Mouse (Mus musculus): Measurements from ENCODE around the gene Srsf3.
A peak's percentile ranks its signal among the peaks of the same experiment; 100 is the strongest.
"Not testable (repeated sequence)": the region's sequence is repeated elsewhere in the genome, so short reads cannot be mapped to it uniquely, and the experiment has no call there.

Srsf3 gene

DNA sequence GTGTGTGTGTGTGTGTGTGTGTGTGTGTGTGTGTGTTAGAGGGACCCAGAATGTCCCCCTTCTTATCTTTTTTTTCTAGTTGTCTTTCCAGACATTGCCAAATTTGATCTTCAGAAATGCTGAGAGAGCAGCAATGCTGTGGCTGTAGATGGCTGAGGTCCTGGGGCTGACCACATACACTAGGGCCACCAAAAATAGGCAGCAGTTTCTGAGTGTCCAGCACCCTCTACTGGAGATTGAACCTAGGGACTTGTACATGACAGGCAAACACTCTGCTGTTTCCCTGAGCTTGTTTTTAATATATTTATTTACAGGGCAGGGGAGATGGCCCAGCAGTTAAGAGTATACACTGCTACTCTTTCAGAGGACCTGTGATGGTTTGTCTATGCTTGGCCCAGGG is 12.0 kb upstream of the Srsf3 start:
- no peak for DNase-seq

DNA sequence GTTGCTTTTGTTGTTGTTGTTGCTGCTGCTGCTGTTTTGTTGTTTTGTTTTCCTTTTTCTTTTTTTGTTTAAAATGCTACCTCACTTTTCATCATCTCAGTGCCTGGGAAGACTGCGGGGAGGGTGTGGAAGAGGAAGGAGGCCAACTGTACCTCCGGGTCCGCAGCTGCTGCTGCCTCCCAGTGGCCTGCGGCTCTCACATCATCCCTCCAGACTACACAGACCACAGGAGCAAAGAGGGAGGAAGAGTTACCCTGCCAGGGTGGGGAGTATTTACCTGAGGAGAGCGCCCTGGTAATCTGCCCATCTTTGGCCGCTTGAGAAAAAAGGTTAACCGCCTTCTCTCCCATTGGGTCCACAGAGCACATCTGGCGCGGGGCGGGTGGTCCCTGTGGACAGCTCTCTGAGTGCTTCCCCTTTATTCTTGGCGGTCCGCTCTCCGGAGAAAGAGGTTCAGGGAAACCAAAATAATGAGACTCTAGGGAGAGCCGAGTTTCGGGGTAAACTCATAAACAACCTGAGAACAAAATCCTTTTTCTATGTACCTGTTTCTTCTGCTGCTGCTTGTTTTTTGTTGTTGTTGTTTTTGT is 10.1 kb upstream of the Srsf3 start:
- no peak for DNase-seq

DNA sequence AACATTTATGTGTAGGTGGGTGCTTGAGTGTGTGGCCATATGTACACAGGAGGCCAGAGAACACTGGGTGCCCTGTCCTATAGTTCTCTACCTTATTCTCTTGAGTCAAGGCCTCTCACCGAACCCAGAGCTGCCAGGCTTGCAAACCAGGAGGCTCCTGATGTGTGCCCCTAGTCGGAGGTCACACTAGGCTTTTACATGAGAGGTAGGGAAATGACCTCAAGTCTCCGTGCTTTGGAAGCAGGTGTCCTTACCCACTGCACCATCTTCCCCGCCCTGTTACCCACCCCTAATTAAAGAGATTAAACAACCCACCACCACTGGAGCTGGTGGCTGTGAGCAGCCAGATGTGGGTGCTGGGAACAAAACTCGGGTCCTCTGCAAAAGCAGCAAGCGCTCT is 9.1 kb upstream of the Srsf3 start:
- no peak for DNase-seq

DNA sequence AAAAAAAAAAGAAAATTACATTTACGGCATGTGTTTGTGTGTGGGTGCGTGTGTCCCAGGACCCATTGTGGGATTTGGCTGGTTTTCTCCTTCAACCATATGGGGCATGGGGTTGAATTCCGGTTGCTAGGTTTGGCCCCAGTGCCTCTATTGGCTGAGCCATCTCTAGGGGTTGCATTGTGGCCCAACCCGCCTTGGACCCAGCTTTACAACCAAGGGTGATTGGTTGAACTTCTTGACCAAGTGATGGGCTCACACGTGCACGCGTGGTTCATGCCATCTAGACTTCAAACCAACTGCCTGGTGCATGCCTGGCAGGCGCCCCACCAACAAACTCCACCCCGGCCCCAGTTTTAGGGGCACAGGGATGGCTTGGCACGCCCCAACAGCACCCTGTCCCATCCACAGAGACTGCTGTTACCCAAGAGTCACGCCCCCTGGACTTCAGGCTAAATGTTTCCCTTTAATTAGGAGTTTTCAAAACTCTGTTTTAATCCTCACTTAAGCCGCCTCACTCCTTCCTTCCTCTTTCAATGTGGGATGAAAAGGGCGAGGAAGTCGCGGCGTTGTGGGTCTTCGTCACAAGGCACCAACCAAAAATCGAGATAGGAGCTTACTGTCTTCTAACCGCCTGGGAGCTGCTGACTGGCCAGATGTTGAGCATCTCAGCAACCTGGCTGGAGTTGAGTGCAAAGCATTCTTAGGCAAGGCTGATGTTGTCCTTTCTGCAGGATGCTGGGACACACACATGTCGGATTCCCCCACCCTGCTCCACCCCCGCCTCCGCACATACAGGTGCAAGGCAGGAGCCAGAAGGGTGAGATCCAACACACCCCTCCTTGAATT is 8.2 kb upstream of the Srsf3 start:
- no peak for DNase-seq

DNA sequence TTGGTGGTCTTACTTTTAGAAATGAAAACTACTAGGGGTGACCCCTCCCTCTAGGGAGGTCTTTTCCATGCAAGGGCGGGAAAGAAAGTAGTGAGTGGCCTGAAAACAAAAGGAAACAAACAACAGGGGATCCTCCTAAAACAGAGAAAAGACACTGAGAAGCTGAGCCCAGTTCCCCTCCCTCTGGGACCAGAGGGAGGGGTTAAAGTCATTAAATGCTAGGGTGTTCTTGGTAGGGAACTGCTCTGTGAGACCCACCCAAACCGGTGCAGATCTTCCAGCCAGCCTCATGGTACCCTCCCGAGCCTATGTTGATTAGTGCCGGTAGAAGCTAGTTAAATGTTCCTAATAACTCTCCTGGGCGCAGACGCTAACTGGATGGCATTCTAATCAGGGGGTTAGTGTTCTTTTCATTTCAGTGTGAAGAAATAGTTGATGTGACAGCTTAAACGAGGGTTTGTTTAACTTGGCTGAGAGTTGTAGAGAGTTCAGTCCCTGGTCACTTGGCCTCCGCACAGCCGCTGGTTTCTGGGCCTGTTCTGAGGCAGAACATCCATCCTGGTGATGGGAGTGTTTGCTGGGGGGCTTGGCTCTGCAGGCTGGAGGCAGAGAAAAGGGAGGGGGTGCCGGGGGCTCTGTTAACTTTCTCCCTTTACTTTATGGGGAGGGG is 7.4 kb upstream of the Srsf3 start:
- no peak for DNase-seq

DNA sequence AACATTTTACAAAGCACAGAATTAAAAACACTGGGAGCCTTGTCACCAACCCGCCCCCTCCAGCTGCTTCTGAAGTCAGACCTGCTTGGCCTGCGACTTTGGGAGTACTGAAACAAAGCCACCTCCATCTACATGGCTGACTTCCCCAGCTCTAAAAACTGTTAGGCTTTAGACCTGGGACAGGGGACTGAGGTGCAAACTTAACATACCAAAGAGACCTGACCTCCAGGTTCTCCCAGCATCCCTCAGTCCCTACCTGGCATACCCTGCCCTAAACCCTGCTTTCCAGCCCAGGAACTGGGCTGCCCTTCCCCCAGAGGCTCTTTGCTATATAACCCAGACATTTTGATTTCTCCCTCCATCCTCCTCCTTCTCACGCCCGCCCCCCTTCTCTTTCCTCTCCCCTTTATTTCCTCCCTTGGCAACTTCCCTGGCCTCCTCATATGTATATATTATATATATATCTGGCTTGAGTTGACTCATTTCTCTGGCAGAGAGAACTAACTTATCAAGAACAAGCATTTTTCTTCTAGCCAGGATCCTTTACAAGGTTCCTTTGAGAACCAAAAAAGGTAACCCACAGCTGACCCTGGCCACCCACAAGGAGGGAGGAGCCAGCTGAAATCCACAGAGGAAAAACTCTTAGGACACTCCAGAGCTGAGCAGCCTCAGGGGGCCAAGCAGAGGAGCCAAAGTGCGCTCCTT is 5.6 kb upstream of the Srsf3 start:
- no peak for DNase-seq

DNA sequence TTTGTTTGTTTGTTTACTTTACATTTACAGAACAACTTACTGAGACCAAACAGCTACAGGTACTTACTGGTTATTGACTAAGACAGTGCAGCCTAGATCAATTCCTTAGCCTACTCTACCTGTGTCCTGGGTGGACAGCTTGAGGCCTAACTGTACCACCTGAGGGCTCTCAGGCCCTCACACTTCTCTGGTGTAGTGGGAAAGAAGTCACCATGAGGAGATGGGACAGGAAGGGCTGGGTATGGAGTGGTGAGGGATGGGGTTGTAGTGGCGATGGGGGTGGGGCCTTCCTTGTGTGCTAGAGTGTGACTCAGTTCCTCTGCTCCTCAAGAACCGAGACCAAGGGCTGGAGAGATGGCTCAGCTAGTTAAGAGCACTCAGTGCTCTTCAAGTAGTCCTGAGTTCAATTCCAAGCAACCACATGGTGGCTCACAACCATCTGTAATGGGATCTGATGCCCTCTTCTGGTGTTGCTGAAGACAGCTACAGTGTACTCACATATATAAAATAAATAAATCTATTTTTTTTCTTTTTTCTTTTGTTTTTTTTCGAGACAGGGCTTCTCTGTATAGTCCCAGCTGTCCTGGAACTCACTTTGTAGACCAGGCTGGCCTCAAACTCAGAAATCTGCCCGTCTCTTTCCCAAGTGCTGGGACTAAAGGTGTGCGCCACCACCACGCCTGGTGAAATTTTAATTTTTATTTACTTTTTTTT is 1.9 kb upstream of the Srsf3 start:
- DNase-seq = no peak

DNA sequence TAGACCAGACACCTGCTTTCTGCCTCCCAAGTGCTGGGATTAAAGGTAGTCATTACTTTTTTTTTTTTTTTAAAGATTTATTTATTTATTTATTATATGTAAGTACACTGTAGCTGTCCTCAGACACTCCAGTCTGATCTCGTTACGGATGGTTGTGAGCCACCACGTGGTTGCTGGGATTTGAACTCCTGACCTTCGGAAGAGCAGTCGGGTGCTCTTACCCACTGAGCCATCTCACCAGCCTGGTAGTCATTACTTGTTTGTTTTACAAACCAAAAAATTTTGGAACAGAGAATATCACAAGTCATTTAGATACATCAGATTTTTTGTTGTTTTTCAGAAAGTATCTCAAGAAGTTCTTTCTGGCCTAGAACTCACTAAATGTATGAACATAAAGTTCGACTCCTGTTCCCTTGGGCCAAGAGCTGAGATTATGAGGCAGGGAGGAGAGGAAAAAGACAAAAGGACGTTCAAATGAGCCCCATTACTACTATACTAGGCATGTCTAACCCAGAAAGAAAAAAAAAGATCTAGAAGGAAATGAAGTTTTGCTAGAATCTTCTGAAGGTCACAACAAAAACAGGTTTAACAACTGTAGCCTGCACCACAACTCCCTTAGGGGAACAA is 1.2 kb upstream of the Srsf3 start:
- DNase-seq = not testable (repeated sequence)

DNA sequence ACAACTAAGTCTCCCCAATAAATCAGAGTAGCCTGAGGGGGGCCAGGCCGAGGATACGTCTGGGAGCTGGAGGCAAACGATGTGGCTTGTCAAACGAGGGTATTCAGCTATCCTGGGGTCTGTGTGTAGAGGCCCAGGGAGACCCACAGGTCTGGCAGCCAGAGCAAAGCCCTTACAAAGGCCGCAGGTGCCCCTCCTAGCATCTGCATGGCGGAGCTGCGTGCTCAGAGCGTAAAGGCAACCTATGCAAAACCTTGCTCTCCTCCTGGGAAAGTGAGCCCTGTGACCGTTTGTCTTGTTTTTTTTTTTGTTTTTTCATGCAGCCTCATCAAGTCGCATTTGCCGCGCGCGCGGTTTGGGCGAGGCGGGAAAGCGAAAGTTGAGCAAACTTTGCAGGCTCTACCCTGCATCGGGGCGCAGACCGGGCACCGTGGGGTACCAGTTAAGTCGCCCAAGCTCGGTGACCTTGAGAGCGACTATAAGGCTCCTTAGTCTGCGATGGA is 606 bp upstream of the Srsf3 start:
- peak; percentile 58 for DNase-seq

DNA sequence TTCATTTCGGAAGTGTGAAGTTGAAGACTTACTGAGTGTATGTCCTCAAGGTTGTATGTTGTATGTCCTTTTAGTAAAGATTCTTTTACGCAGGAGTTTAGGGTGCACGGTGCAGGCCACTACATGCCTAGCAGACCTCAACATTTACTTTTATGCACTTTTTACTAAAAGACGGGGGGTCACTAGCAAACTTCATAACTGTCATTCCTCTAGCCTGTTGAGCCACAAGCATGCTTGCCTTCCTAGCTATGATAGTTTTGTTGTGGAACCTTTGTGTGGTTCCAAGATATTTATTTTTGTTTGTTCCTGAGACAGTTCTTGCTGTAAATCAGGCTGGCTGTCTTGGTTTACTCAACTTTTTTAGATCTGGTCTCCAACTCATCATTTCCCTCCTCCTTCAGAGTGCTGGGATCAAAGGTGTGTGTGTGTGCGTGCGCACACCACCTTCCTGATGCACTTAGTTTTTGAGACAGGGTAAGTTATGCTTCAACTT is 1.2 kb downstream of the Srsf3 start:
- no peak for DNase-seq

DNA sequence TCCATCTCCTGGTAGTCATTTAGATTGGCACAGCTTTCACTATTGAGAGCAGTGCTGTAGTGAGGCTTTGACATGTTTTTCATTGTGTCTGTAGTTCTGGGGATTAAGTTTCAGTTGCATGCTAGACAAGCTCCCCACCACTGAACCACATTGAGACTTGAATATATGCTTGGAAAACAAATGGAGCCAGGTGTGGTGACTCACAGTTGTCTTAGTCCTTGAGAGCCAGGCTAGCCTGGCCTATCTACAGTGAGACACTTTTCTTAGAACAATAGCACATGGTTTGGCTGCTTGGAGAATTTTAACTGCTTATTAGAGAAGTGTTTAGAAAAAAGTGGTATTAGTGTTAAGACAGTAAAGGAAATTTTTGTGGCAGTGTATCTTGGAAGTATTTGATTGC is 1.8 kb downstream of the Srsf3 start:
- no peak for DNase-seq

DNA sequence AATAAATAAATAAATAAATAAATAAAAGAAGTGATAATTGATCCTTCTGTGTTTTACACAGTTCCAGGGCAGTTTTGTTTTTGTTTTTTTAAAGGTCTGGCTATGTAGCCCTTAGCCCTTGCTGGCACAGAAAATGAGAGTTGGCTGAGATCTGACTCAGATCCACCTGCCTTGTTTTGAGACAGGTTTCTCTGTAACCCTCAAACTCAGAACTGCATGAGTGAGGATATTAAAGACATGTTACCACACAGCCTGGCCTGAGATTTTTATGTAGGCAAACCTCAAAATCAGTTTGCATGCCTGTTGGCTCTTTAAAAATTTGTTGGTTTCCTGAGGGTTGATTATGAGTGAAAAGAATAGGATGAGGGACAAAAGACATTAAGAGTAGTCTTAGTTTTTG is 3.1 kb downstream of the Srsf3 start:
- no peak for DNase-seq

DNA sequence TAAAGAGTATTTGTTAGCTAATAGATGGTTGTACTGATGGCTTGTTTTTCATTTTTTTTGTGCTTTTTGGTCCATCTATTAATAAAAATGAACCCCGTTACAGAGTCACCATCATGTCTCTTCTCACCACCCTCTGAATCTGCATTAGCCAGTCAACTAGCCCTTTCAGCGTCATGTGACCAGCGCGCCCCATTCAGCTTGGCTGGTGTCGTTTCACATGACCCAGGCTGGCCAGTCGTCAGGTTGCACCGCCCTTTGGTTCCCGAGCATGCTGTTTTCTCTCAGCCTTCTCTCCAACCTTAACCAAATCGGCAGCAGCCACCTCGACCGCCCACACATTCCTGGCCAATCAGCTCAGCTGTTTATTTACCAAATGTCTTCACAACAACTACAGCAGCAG is 6.9 kb downstream of the Srsf3 start:
- no peak for DNase-seq

DNA sequence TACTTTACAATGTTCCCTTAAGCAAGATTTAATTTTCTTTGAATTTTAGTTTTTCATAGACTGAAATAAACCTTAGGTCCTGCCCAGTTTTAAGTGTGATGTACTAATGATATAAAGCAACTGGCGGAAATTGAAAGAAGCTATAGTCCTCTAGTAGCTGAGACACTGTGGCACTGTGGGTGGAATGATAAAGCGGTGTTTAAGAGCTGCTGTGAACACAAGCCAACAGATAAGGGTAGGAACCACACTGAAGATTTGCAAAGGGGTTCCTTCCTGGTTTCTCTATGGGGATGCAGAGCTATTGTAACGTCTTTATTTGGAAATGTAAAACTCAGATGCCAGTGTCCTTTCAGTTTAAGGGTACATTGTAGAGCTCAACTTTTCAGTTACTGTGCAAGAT is 9.2 kb downstream of the Srsf3 start:
- DNase-seq = not testable (repeated sequence)

DNA sequence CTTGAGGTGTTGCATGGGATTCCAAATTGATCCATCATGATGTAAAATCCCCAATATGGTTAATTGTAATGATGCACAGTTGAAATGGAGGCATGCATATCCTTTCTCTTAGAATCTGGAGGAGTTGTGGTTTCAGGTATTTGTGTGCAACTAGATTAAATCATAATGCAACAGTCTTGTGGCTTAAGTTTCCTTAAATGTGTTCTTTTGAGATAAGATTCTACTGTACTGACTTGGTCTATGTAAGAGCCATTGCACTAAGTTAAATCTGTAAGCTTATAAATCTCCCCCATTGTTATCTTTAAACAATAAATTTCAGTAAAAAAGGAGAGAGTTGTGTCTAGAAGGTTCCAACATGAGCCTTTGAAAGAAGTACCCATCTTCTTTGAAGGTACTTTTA is 10.1 kb downstream of the Srsf3 start:
- no peak for DNase-seq

DNA sequence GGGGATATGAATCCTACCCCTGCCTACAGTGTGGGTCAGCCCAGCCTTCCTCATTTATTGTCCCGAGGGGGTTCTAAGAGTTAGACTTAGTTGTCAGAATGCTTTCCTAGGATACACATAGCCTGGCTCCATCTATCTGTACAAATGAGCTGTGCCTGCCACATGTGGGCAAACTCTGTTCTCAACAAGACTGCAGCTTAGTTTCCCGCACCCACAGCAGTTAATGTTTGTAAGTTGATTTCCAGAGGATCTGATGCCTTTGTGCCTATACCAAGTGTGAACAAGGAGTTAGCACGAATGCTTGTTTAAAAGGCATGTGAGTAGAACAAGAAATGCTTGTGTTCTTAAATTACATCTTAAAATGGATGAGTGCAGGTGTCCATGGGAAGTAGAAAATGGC is 11.2 kb downstream of the Srsf3 start:
- no peak for DNase-seq

DNA sequence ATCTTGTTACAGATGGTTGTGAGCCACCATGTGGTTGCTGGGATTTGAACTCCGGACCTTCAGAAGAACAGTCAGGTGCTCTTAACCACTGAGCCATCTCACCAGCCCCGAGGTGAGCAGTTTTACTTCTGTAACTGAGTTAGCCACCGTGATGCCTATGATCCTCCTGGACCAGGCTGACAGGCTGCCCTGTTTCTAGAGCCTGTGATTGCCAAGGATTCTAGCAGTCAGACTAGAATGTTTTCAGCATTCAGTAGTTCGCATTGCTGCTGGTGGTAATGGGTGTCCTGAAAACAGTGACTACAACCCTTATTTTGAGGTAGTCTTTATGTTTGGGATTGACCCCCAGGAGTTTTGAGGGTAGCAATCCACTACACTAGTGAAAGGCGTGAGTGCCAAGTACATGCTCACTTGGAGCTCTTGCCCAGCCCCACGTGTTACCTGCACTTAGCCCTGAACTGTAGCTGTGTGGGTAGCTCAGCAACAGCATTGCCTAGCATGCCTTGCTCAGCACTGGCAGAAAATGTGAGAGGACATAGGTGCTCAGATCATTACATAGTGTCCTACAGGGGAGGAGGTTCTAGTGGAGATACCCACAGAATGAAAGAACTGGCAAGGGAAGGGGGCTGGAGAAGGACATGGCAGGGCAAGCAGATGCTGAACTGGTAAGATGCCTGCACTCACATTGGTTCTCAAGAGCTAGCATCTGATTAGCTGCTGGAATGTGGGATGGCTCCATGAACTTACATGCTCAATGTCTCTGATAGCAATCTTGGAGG is 11.9 kb downstream of the Srsf3 start:
- DNase-seq = no peak

DNA sequence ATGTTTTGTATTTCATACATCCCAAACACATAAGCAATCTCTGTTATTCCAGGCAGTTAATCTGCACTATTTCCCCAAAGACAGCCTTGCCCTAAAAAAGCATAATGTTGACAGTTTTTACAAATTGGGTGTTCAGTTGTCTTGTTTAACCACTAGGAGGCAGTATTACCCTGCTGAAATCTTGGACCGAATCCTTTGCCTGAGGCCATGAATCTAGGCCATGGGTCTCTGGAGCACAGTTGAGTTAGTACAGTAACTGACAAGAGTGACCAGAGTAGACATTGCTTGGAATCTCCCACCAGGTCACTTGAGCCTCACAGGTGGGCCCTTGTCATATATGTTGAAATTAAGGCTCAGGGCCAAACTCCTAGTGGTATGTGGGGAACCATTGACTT is 12.5 kb downstream of the Srsf3 start:
- no peak for DNase-seq

DNA sequence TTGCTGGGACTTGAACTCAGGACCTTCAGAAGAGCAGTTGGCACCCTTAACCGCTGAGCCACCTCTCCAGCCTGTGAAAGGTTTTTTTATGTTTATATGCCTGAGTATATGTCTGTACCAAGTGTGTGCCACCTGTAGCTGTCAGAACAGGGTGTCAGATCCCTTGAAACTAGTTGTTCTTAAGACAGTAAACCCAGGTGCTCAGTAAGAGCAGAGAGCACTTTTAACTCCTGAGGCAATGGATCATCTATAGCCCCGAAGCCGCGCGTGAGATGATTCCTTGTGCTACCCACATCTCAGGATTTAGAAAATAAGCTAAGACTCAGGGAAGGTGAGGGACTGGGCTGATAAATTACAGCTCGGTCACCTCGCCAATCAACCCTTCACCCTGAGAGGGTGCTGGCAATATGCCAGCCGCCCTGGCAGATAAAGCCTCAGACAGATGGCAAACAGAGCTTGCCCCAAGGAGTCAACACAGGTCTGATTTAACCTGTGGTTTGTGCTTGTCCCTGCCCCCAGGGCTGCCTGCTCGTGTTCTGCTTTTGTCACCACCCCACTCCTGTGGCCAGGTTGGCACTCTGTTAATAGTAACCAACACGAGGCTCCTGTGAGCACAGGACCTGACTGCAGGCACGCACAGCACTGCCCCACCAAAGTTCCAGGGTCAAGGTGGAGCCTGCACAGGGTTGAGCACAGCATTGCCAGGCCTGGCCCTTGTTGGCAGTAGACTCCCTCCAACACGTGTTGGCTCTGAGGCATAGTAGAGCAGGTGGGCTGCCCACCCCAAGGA is 13.5 kb downstream of the Srsf3 start:
- DNase-seq = peak; percentile 87

DNA sequence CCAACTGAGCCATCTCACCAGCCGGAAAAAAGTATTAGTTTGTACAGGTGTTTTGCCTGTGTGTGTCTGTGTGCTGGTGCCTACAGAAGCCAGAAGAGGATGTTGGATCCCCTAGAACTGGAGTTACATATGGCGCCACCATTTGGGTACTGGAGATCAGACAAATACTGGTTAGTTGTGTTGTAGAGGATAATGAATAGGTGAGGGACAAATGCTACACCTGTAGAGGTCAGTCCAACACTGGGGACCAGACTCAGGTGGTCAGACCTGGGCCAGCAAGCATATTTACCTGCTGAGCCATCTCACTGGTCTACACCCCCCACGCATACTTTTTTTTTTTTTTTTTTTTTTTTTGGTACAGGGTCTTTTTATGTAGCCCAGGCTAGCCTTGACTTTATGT is 14.4 kb downstream of the Srsf3 start:
- no peak for DNase-seq

Measured in cerebellum, adult 11-12 months (tissue).